Mouse (Mus musculus) splenic B cell, adult 2 months (primary cell): ENCODE measurements around the gene Ptges2.

Experiments
- DNase-seq: peaks from one replicate; pipeline ENCODE4 v3.0.0-alpha.2; 2011; ENCODE audit warnings: low read depth, low spot score
- H3K27me3 ChIP-seq: 2 replicates; pipeline ENCODE4 v1.6.1; 2012; ENCODE audit warnings: mild to moderate bottlenecking, low read length, moderate library complexity, mixed read lengths; ENCODE audit not compliant: control insufficient read depth, poor library complexity, insufficient read depth, severe bottlenecking
- H3K36me3 ChIP-seq: 2 replicates; pipeline ENCODE4 v1.6.1; 2012; ENCODE audit warnings: mild to moderate bottlenecking, low read length, moderate library complexity, mixed read lengths; ENCODE audit not compliant: control insufficient read depth, poor library complexity, insufficient read depth, severe bottlenecking

Gene Ptges2

GRCm38 (mm10) chr2:32452441-32452971 lies 56.8 kb downstream of the Ptges2 start:
- Histone ChIP-seq H3K27me3 (no peaks in the 10 kb centered on the region), H3K36me3 (no peaks in the 10 kb centered on the region; the same call in 1 of the 2 replicates)
- DNase-seq = no peak

GRCm38 (mm10) chr2:32453641-32454303 lies 58.1 kb downstream of the Ptges2 start:
- Histone ChIP-seq H3K27me3 (no peaks in the 10 kb centered on the region), H3K36me3 (no peaks in the 10 kb centered on the region; the same call in 1 of the 2 replicates)
- no peak for DNase-seq

- H3K27me3 ChIP-seq = no peaks in the 10 kb centered on the region
- H3K36me3 ChIP-seq = no peaks in the 10 kb centered on the region; the same call in 1 of the 2 replicates
- DNase-seq = no peak
Observed at GRCm38 (mm10) chr2:32454633-32455032, 58.9 kb downstream of the Ptges2 start.

DNA sequence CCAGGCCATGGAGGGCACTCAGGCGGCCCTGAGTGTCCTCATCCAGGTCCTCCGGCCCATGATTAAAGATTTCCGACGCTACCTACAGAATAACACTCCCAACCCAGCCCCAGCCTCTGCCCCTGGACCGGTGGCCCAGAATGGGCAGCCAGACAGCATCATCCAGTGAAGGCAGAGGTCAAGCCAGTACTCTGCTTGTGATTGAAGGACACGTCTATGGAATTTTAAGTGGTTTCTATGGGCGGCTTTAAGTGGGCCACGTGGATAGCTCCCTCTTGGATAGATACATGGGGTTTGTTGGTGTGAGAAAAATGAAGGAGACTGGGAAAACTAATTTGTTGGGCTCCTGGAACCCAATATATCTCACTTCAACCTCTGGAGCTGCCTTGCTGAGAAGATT lies 59.4 kb downstream of the Ptges2 start:
- H3K36me3 ChIP-seq = no peaks in the 10 kb centered on the region; the same call in 1 of the 2 replicates
- DNase-seq = no peak
- H3K27me3 ChIP-seq = no peaks in the 10 kb centered on the region
